In the genomic region with DNA sequence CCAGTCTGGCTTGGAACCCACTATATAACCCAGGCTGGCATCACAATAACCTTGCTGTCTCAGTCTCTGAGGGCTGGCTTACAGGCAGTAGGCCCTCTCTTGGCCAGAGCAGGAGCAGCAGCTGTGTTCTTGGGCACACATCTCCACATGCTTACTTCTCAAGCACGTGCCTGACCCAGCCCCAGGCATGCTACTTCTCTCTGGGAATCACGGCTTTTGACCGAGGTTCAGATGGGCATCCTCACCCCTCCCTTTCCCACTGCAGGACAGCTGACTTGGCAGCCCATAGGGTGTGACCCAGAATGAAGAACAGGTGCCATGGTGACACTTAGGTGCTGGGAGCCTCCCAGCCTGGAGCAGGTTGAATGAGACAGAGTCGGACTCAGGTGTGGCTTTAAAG, we compare ENCODE assay signal across 27 mouse cellular contexts. TPM values are rescaled to one million over a fixed set of nuclear protein-coding genes. Genes with fewer than 3 reads are reported as not detected.
A peak's percentile ranks its signal among the peaks of the same experiment; 100 is the strongest.
DNase-seq lines count a peak whose midpoint lies in the region; TF ChIP-seq lines count a peak whose summit lies in the region.
"Had no signal": no experiment of that assay in that cellular context is flagged by ENCODE, and none has a peak within 500 bp of the region (broad histone marks: within the 10 kb centered on the region; RNA-seq: fewer than 3 reads in every experiment).

No protein-coding gene starts in this region.

- peak; percentile 73 for DNase-seq in heart, adult 11 months
- no peak for DNase-seq in heart, adult 9 months (ENCODE audit: low spot score in 2 of 2)
- no peak for DNase-seq in layer of hippocampus, adult 2 months (ENCODE audit: low spot score in 2 of 2)
- DNase-seq in layer of hippocampus, adult 18-20 months (ENCODE audit: low spot score in 2 of 2) = no peak
- DNase-seq in kidney, adult 8-10 months = peak; percentile 31 to 33
- peak; percentile 43 to 46 for DNase-seq in kidney, postnatal 36 days
- no peak for DNase-seq in thymus, postnatal 25 days
- DNase-seq: adrenal gland, adult 2 months; cerebellum, adult 11 months; cerebellum, adult 9-11 months; gastrocnemius, postnatal 10 days; heart, postnatal 10 days; liver, embryonic 13.5 days; lung, adult 2 months; lung, postnatal 14 days; retina, postnatal 1 day; right cerebral cortex, postnatal 4 days; thymus, postnatal 36 days had no signal

- H3K27ac ChIP-seq in layer of hippocampus, adult 2 months = no peak overlapping the region
- H3K27ac ChIP-seq: embryonic facial prominence, embryonic 15.5 days; limb, embryonic 12.5 days; liver, embryonic 13.5 days; midbrain, embryonic 12.5 days; neural tube, embryonic 12.5 days; stomach, embryonic 15.5 days had no signal

- H3K4me3 ChIP-seq in layer of hippocampus, adult 2 months = no peak overlapping the region
- H3K4me3 ChIP-seq: embryonic facial prominence, embryonic 15.5 days; heart, embryonic 12.5 days; limb, embryonic 12.5 days; liver, embryonic 13.5 days; midbrain, embryonic 12.5 days; neural tube, embryonic 12.5 days; stomach, embryonic 15.5 days had no signal

- TF ChIP-seq CTCF in layer of hippocampus, adult 2 months (conservative IDR thresholded peaks at IDR 0.05) = 0 out of 2 replicates have a peak, but pooled peaks have one; percentile 3

RNA-seq across cellular contexts. Expression of a gene that starts 52.4 kb away (rescaled TPM):
- total RNA-seq in layer of hippocampus, adult 2 months (2021) = 10 to 100 TPM; 14.4 to 19.3 TPM
- 10 to 100 TPM; 19.0 to 21.7 TPM for total RNA-seq in layer of hippocampus, adult 18-20 months (2021)
- total RNA-seq: common myeloid progenitor, adult 5-6 weeks; granulocyte monocyte progenitor cell, adult 5-6 weeks; megakaryocyte progenitor cell, adult 5-6 weeks had no signal

Comparison
In these comparisons a context has a peak if more than half of its experiments do, and no peak if none do; other contexts are left out.
1. DNase-seq: peak in heart, adult 11 months (single experiment), kidney, adult 8-10 months (2 of 2) and kidney, postnatal 36 days (2 of 2); none in heart, adult 9 months (0 of 2), layer of hippocampus, adult 2 months (0 of 2), layer of hippocampus, adult 18-20 months (0 of 2) and thymus, postnatal 25 days (single experiment).